Mouse (Mus musculus): ENCODE measurements around the gene Sema4g. TPM values are rescaled to one million over a fixed set of nuclear protein-coding genes. Genes with fewer than 3 reads are reported as not detected.

Gene Sema4g
- polyA plus RNA-seq, 1 experiment from 2014 or later, result 7.1 TPM

DNA sequence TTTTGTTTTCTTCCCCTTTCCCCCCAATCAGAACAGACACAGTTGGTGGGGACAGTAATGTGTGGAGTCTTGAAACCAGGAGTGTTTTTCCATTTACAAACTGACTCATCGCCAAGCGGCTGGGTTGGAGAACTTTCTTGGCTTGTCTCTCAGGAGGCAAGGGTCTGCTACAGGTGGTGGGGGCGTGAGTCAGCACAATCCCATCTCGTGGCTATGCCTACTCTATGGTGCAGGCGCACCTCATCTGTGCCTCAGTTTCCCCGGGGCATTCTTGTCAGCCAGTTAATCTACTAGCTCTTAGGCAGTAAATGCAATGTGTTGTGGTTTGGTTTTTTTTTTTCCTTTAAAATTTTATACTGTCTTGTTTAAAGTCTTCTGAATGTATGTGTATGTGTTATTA lies 5.5 kb upstream of the Sema4g start:
- H3K27me3 ChIP-seq (ENCODE audit: control insufficient read depth, insufficient read depth, low read length), result 0 out of 2 replicates have a peak, but pooled peaks cover 1% of the 10 kb centered on the region
- no peak overlapping the region for H3K4me3 ChIP-seq (ENCODE audit: low read depth, low read length)
- H3K4me1 ChIP-seq (replicated peaks; ENCODE audit: control insufficient read depth, insufficient read depth, low read length), result no peaks in the 10 kb centered on the region
- no peaks in the 10 kb centered on the region for H3K9me3 ChIP-seq (ENCODE audit: control insufficient read depth, low read length)
- peaks cover 3% of the 10 kb centered on the region; the same call in 1 of the 2 replicates for H3K36me3 ChIP-seq (ENCODE audit: control insufficient read depth, insufficient read depth, low read length)
- H3K27ac ChIP-seq (ENCODE audit: low read depth, low read length), result no peak overlapping the region
- H3K9ac ChIP-seq (ENCODE audit: low read length), result no peak overlapping the region
- no peak for ATAC-seq (replicated peaks; ENCODE audit: low FRiP score)
- 94% methylated on average over 6 of the region's 6 CpGs for WGBS
- H3K4me2 ChIP-seq (ENCODE audit: low read depth, low read length, severe bottlenecking), result no peak overlapping the region
- DNase-seq (ENCODE audit: low spot score), result no peak

DNA sequence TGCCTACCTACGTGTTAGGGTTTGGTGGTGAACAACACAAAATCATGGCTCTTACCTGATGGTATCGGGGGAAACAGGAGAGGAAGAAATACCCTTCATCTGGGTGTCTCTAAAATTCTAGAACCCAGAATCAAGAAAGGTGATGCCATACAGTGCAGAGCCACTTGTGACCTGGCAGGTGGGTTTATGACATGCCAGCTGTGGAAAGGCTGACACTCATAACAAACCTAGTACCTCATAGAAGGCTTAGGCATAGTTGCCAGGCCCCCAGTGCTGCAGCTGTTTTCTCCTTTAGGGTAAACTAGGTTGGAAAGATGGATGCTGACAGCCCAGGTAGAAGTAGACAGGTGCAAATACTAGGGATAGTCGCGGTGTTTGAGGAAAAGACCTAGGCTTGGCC lies 4.5 kb upstream of the Sema4g start:
- no peak overlapping the region for H3K4me3 ChIP-seq (ENCODE audit: low read depth, low read length)
- no peak overlapping the region for H3K4me2 ChIP-seq (ENCODE audit: low read depth, low read length, severe bottlenecking)
- no peak overlapping the region for H3K27ac ChIP-seq (ENCODE audit: low read depth, low read length)
- H3K4me1 ChIP-seq (replicated peaks; ENCODE audit: control insufficient read depth, insufficient read depth, low read length), result peaks cover 5% of the 10 kb centered on the region; the same call in 1 of the 2 replicates
- 94% methylated on average over 4 of the region's 4 CpGs for WGBS
- no peak for ATAC-seq (replicated peaks; ENCODE audit: low FRiP score)
- peaks cover 3% of the 10 kb centered on the region; the same call in 1 of the 2 replicates for H3K36me3 ChIP-seq (ENCODE audit: control insufficient read depth, insufficient read depth, low read length)
- no peak overlapping the region for H3K9ac ChIP-seq (ENCODE audit: low read length)
- H3K9me3 ChIP-seq (ENCODE audit: control insufficient read depth, low read length), result no peaks in the 10 kb centered on the region
- H3K27me3 ChIP-seq (ENCODE audit: control insufficient read depth, insufficient read depth, low read length), result 0 out of 2 replicates have a peak, but pooled peaks cover 2% of the 10 kb centered on the region
- DNase-seq (ENCODE audit: low spot score), result no peak

DNA sequence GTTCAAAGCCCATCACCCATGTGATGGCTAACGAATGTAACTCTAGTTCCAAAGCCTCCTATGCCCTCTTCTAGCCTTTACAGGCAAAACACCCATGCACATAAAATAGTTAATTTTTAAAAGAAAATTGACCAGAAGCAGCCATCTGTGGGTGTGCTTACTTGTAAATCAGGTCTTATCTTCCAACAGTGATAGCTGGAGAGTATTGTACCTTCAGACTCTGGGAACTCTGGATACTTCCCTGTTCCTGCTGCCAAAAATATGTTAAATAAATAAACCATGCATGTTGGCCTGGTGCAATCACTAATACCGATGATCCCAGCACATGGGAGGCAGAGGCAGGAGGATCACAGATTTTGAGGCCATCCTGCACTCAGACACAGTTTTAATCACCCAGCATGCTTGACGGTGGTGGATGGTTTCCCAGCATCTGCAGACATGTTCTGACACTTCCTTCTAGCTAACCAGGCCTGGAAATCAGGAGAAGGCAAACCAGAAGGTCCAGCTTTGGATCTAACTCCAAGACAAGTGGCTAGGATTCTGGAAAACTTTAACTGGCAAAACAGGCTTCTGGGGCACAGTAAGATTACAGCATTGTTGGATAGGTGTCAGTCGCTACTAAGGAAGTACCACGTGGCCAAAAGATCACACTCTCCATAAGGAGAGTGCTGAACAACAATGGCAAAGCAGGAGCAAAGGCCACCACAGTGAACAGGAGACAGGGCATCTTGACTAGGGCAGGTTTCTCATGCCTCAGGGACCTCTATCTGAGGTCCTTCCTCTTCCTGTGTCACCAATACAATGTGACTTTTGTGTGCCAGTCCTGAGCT lies 3.5 kb upstream of the Sema4g start:
- Histone ChIP-seq H3K27me3 (ENCODE audit: control insufficient read depth, insufficient read depth, low read length) (0 out of 2 replicates have a peak, but pooled peaks cover 2% of the 10 kb centered on the region), H3K36me3 (ENCODE audit: control insufficient read depth, insufficient read depth, low read length) (no peaks in the 10 kb centered on the region; the same call in 1 of the 2 replicates), H3K9me3 (ENCODE audit: control insufficient read depth, low read length) (no peaks in the 10 kb centered on the region), H3K4me2 (ENCODE audit: low read depth, low read length, severe bottlenecking) (no peak overlapping the region), H3K27ac (ENCODE audit: low read depth, low read length) (no peak overlapping the region), H3K4me3 (ENCODE audit: low read depth, low read length) (no peak overlapping the region), H3K4me1 (replicated peaks; ENCODE audit: control insufficient read depth, insufficient read depth, low read length) (peaks cover 13% of the 10 kb centered on the region), H3K9ac (ENCODE audit: low read length) (no peak overlapping the region)
- WGBS, result 70% methylated on average over 5 of the region's 5 CpGs
- ATAC-seq (replicated peaks; ENCODE audit: low FRiP score) (no peak), DNase-seq (ENCODE audit: low spot score) (no peak)

DNA sequence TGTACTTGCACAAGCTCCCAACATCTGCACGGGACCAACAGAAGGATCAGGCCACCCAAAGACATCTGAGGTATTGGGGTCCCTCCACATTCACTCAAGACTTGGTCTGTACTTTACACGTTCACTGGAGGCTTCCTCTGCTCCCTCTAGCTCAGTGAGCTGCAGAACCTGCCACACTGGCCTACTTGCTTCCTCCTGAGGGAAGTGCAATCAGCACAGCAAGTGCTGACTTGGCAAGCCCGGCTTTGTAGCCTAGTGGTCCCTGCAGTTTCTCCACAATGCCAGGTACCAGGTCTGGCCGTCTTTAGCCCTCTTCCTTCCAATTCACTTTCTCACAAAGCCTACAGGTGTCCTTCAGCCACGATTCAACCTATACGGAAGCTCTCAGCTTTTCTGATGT lies 1.9 kb upstream of the Sema4g start:
- H3K9ac ChIP-seq (ENCODE audit: low read length), result no peak overlapping the region
- no peaks in the 10 kb centered on the region; the same call in 1 of the 2 replicates for H3K36me3 ChIP-seq (ENCODE audit: control insufficient read depth, insufficient read depth, low read length)
- DNase-seq (ENCODE audit: low spot score) (no peak), ATAC-seq (replicated peaks; ENCODE audit: low FRiP score) (no peak)
- H3K4me2 ChIP-seq (ENCODE audit: low read depth, low read length, severe bottlenecking), result no peak overlapping the region
- no peak overlapping the region for H3K4me3 ChIP-seq (ENCODE audit: low read depth, low read length)
- no peak overlapping the region for H3K27ac ChIP-seq (ENCODE audit: low read depth, low read length)
- 71% methylated on average over 6 of the region's 6 CpGs for WGBS
- 0 out of 2 replicates have a peak, but pooled peaks cover 2% of the 10 kb centered on the region for H3K27me3 ChIP-seq (ENCODE audit: control insufficient read depth, insufficient read depth, low read length)
- peaks cover 18% of the 10 kb centered on the region for H3K4me1 ChIP-seq (replicated peaks; ENCODE audit: control insufficient read depth, insufficient read depth, low read length)
- no peaks in the 10 kb centered on the region for H3K9me3 ChIP-seq (ENCODE audit: control insufficient read depth, low read length)

DNA sequence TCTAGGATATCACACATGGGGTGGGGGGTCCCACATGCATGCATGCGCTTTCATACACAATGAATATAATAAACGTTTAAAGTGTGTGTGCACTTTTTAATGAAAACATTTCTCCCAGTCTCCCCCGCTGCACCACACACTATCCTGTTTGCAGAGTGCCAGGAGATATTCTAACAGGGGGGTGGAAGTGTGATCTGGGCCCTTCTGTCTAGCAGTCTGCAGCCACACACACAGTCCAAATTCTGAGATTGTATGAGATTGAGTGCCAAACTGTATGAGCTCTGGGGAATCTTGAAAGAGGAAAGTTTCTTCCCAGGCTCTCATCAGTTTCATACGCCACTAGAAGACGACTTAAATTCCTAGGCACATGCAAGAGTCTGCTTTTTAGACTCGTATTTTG lies 1.1 kb upstream of the Sema4g start:
- no peak overlapping the region for H3K9ac ChIP-seq (ENCODE audit: low read length)
- H3K4me2 ChIP-seq (ENCODE audit: low read depth, low read length, severe bottlenecking), result no peak overlapping the region
- peaks cover 18% of the 10 kb centered on the region for H3K4me1 ChIP-seq (replicated peaks; ENCODE audit: control insufficient read depth, insufficient read depth, low read length)
- no peak overlapping the region for H3K27ac ChIP-seq (ENCODE audit: low read depth, low read length)
- WGBS, result 69% methylated on average over 6 of the region's 6 CpGs
- H3K9me3 ChIP-seq (ENCODE audit: control insufficient read depth, low read length), result no peaks in the 10 kb centered on the region
- no peak for DNase-seq (ENCODE audit: low spot score)
- no peak for ATAC-seq (replicated peaks; ENCODE audit: low FRiP score)
- H3K36me3 ChIP-seq (ENCODE audit: control insufficient read depth, insufficient read depth, low read length), result no peaks in the 10 kb centered on the region
- H3K4me3 ChIP-seq (ENCODE audit: low read depth, low read length), result no peak overlapping the region
- H3K27me3 ChIP-seq (ENCODE audit: control insufficient read depth, insufficient read depth, low read length), result 0 out of 2 replicates have a peak, but pooled peaks cover 2% of the 10 kb centered on the region

DNA sequence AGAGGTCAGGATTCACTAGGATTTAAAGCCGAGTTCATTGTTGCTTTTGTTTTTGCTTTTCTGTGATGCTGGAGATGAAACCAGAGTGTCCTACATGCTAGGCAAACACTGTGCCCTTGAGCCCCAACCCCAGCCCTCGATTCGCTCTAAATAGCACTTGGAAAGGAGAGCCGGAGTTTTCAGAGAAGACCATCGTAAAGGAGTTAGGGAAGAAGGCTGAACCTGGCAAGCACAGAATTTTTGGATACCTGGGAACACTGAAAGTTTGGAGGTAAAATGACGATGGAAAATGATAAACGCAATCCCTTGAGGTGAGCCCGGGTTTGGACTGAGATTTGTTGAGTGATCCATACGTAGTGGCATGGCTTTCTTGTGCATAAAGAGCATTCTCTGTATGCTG lies 580 bp upstream of the Sema4g start:
- H3K27me3 ChIP-seq (ENCODE audit: control insufficient read depth, insufficient read depth, low read length), result 0 out of 2 replicates have a peak, but pooled peaks cover 2% of the 10 kb centered on the region
- H3K27ac ChIP-seq (ENCODE audit: low read depth, low read length), result no peak overlapping the region
- H3K4me1 ChIP-seq (replicated peaks; ENCODE audit: control insufficient read depth, insufficient read depth, low read length), result peaks cover 18% of the 10 kb centered on the region
- no peak overlapping the region; the same call in 1 of the 2 replicates for H3K9ac ChIP-seq (ENCODE audit: low read length)
- H3K4me2 ChIP-seq (ENCODE audit: low read depth, low read length, severe bottlenecking), result peak overlapping the region; percentile 98; the same call in 1 of the 2 replicates
- H3K9me3 ChIP-seq (ENCODE audit: control insufficient read depth, low read length), result no peaks in the 10 kb centered on the region
- no peak for DNase-seq (ENCODE audit: low spot score)
- H3K4me3 ChIP-seq (ENCODE audit: low read depth, low read length), result peak overlapping the region; percentile 65; the same call in 1 of the 2 replicates
- no peaks in the 10 kb centered on the region for H3K36me3 ChIP-seq (ENCODE audit: control insufficient read depth, insufficient read depth, low read length)
- 36% methylated on average over 9 of the region's 9 CpGs for WGBS
- ATAC-seq (replicated peaks; ENCODE audit: low FRiP score), result no peak; the same call in 1 of the 2 replicates

DNA sequence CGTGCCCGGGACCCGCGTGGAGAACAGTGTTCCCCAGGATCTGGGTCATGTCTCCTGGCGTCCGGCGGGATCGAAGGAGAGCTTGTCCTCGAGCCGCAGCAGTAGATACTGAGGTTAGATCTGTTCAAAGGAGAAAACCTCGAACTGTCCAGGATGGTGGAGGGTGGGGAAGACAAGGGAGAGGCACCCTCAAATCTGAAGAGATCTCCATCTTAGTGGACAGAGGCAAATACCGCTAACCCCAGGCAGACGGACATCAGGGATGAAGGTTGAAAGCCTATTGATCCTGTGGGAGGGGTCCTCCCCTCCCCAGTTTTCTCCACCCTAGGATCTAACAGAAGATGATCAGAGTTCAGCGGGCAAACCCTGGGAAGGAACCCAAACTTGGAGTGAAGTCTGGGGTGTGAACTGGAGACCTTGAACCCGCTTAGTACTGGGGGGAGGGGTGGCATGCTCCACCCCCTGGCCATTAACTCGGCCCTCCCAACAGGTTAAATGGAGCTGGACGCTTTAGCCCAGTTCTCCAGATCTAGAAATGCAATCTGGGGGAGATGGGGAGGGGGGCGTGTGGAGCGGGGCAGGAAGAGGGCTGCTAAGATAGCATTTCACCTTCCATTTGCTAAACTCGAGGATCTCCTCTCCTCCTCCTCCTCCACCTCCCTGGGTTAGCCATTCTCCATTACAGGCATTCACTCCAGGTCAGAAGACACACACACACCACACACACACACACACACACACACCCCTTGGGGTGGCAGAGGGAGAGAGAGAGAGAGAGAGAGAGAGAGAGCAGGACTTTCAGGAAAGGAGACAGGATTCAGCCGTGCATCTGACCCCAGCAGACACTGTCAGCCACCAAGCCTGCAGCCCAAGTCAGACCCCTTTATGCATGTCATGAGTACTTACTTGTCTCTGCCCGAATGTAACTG lies 930 bp downstream of the Sema4g start:
- H3K9ac ChIP-seq (ENCODE audit: low read length), result peak overlapping the region; percentile 85
- peak overlapping the region; percentile 65 for H3K4me3 ChIP-seq (ENCODE audit: low read depth, low read length)
- H3K27me3 ChIP-seq (ENCODE audit: control insufficient read depth, insufficient read depth, low read length), result 0 out of 2 replicates have a peak, but pooled peaks cover 2% of the 10 kb centered on the region
- H3K9me3 ChIP-seq (ENCODE audit: control insufficient read depth, low read length), result no peaks in the 10 kb centered on the region
- ATAC-seq (replicated peaks; ENCODE audit: low FRiP score) (peak; percentile 28; the same call in 1 of the 2 replicates), DNase-seq (ENCODE audit: low spot score) (no peak)
- H3K4me1 ChIP-seq (replicated peaks; ENCODE audit: control insufficient read depth, insufficient read depth, low read length), result peaks cover 18% of the 10 kb centered on the region
- 8% methylated on average over 22 of the region's 22 CpGs for WGBS
- no peak overlapping the region for H3K27ac ChIP-seq (ENCODE audit: low read depth, low read length)
- H3K4me2 ChIP-seq (ENCODE audit: low read depth, low read length, severe bottlenecking), result peak overlapping the region; percentile 98
- H3K36me3 ChIP-seq (ENCODE audit: control insufficient read depth, insufficient read depth, low read length), result no peaks in the 10 kb centered on the region

DNA sequence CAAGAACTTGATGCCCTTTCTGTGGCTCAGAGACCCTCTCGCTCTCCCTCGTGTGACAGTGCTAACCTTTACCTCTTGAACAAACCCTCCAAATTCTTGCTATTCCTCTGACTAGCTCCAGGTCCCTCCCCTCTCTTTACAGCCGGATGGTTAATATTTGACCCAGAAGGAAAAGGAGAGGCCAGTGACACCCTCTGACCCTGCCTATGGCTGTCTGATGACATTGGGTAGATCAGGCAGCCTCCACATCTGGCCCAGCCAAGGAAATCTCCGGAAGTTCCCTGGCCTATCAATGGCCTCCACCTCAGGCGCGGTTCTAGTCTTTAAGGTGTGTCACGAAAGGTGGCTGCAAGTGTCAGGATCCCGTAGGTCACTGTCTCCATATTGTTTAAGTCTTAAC lies 2.1 kb downstream of the Sema4g start:
- DNase-seq (ENCODE audit: low spot score), result no peak
- Histone ChIP-seq H3K36me3 (ENCODE audit: control insufficient read depth, insufficient read depth, low read length) (no peaks in the 10 kb centered on the region), H3K9ac (ENCODE audit: low read length) (no peak overlapping the region), H3K9me3 (ENCODE audit: control insufficient read depth, low read length) (no peaks in the 10 kb centered on the region), H3K4me2 (ENCODE audit: low read depth, low read length, severe bottlenecking) (no peak overlapping the region), H3K27me3 (ENCODE audit: control insufficient read depth, insufficient read depth, low read length) (0 out of 2 replicates have a peak, but pooled peaks cover 2% of the 10 kb centered on the region), H3K4me1 (replicated peaks; ENCODE audit: control insufficient read depth, insufficient read depth, low read length) (peaks cover 18% of the 10 kb centered on the region), H3K27ac (ENCODE audit: low read depth, low read length) (no peak overlapping the region), H3K4me3 (ENCODE audit: low read depth, low read length) (no peak overlapping the region)
- 89% methylated on average over 8 of the region's 8 CpGs for WGBS
- ATAC-seq (replicated peaks; ENCODE audit: low FRiP score), result no peak
